ENCODE assay signal across 10 mouse cellular contexts in the genomic region with DNA sequence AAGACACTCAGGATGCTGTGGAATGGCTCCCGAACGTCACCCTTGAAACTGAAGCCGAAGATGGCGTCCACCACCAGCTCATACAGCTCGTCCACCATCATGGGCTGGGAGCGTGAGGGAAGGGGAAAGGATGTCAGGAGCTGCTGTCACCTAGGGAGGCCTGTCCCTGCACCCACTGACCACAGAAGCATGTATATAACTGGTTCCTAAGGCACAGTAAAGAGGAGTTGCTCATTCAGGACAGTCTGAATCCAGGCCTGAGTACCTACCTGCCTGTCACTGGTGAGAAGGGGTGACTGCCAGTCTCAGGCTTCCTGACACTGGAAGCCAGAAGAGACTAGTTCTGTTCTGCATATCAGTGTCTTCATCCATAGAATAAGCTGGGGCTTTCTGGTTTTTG. TPM values are rescaled to one million over a fixed set of nuclear protein-coding genes. Genes with fewer than 3 reads are reported as not detected.
DNase-seq lines count a peak whose midpoint lies in the region; ATAC-seq and TF ChIP-seq lines count a peak whose summit lies in the region.
"Had no signal": no experiment of that assay in that cellular context is flagged by ENCODE, and none has a peak within 500 bp of the region (broad histone marks: within the 10 kb centered on the region; RNA-seq: fewer than 3 reads in every experiment).

No protein-coding gene starts in this region.

- H3K4me1 ChIP-seq in kidney, postnatal 0 days (replicated peaks; ENCODE audit: insufficient read depth, low read length): peaks cover 12% of the 10 kb centered on the region; the same call in 1 of the 2 replicates
- peaks cover 16% of the 10 kb centered on the region for H3K4me1 ChIP-seq in forebrain, embryonic 12.5 days
- peaks cover 13% of the 10 kb centered on the region for H3K4me1 ChIP-seq in limb, embryonic 13.5 days
- H3K4me1 ChIP-seq in neural tube, embryonic 14.5 days (ENCODE audit: control insufficient read depth, insufficient read depth, low read length): peaks cover 13% of the 10 kb centered on the region

- peak overlapping the region; percentile 98 for H3K4me2 ChIP-seq in kidney, postnatal 0 days (ENCODE audit: low read length)
- peak overlapping the region; percentile 91 for H3K4me2 ChIP-seq in forebrain, embryonic 12.5 days
- H3K4me2 ChIP-seq in limb, embryonic 13.5 days (replicated peaks): peak overlapping the region; percentile 91
- H3K4me2 ChIP-seq in neural tube, embryonic 14.5 days (ENCODE audit: low read depth, low read length): peak overlapping the region; percentile 80

- TF ChIP-seq CTCF in kidney, postnatal 0 days (IDR thresholded peaks at IDR 0.05; ENCODE audit: low read depth): no peak

- 0 out of 2 replicates have a peak overlapping the region, but pooled peaks have one; percentile 87 for H3K9ac ChIP-seq in kidney, postnatal 0 days (ENCODE audit: low read depth, low read length)
- H3K9ac ChIP-seq in forebrain, embryonic 12.5 days: no peak overlapping the region
- peak overlapping the region; percentile 91; the same call in 1 of the 2 replicates for H3K9ac ChIP-seq in limb, embryonic 13.5 days
- H3K9ac ChIP-seq in neural tube, embryonic 14.5 days (replicated peaks; ENCODE audit: low read depth, low read length): no peak overlapping the region

- no peak for DNase-seq in kidney, postnatal 0 days (ENCODE audit: low spot score)
- no peak for DNase-seq in kidney, postnatal 14 days
- DNase-seq in layer of hippocampus, adult 9-11 months: no peak
- no peak for DNase-seq in cerebellum, adult 11-12 months
- DNase-seq in adrenal gland, adult 18-20 months (ENCODE audit: low spot score in 2 of 2): no peak
- DNase-seq: kidney, adult 2 months had no signal

- no peaks in the 10 kb centered on the region for H3K27me3 ChIP-seq in kidney, postnatal 0 days (ENCODE audit: insufficient read depth, low read length)
- H3K27me3 ChIP-seq in forebrain, embryonic 12.5 days: no peaks in the 10 kb centered on the region
- H3K27me3 ChIP-seq in limb, embryonic 13.5 days: no peaks in the 10 kb centered on the region
- no peaks in the 10 kb centered on the region for H3K27me3 ChIP-seq in neural tube, embryonic 14.5 days (ENCODE audit: control insufficient read depth, insufficient read depth, low read length)

- no peak overlapping the region for H3K4me3 ChIP-seq in kidney, postnatal 0 days (replicated peaks; ENCODE audit: low read depth, low read length)
- H3K4me3 ChIP-seq in forebrain, embryonic 12.5 days (replicated peaks): peak overlapping the region; percentile 91; the same call in 1 of the 2 replicates
- H3K4me3 ChIP-seq in limb, embryonic 13.5 days: peak overlapping the region; percentile 86
- H3K4me3 ChIP-seq in neural tube, embryonic 14.5 days (ENCODE audit: low read depth, low read length): no peak overlapping the region

- H3K27ac ChIP-seq in kidney, postnatal 0 days: no peak overlapping the region
- no peak overlapping the region for H3K27ac ChIP-seq in forebrain, embryonic 12.5 days
- H3K27ac ChIP-seq in limb, embryonic 13.5 days: no peak overlapping the region
- H3K27ac ChIP-seq in neural tube, embryonic 14.5 days (ENCODE audit: low read depth, low read length): no peak overlapping the region

- WGBS in kidney, postnatal 0 days: 91% methylated on average over 6 of the region's 6 CpGs
- WGBS in forebrain, embryonic 12.5 days: 83% methylated on average over 6 of the region's 6 CpGs
- 86% methylated on average over 6 of the region's 6 CpGs for WGBS in limb, embryonic 13.5 days
- WGBS in neural tube, embryonic 14.5 days: 87% methylated on average over 6 of the region's 6 CpGs

- H3K36me3 ChIP-seq in kidney, postnatal 0 days (ENCODE audit: insufficient read depth, low read length): peaks cover 13% of the 10 kb centered on the region; the same call in 1 of the 2 replicates
- H3K36me3 ChIP-seq in forebrain, embryonic 12.5 days (replicated peaks): peaks cover 46% of the 10 kb centered on the region
- H3K36me3 ChIP-seq in limb, embryonic 13.5 days: peaks cover 49% of the 10 kb centered on the region
- H3K36me3 ChIP-seq in neural tube, embryonic 14.5 days (ENCODE audit: control insufficient read depth, insufficient read depth, low read length): peaks cover 14% of the 10 kb centered on the region

- no peak for ATAC-seq in kidney, postnatal 0 days (replicated peaks; ENCODE audit: low FRiP score, low read depth)
- ATAC-seq in forebrain, embryonic 12.5 days (ENCODE audit: low FRiP score): no peak
- ATAC-seq in limb, embryonic 13.5 days (ENCODE audit: low FRiP score, low read depth): no peak
- no peak for ATAC-seq in neural tube, embryonic 14.5 days (ENCODE audit: low read depth)

- no peaks in the 10 kb centered on the region for H3K9me3 ChIP-seq in kidney, postnatal 0 days (replicated peaks; ENCODE audit: low read length)
- no peaks in the 10 kb centered on the region for H3K9me3 ChIP-seq in forebrain, embryonic 12.5 days
- no peaks in the 10 kb centered on the region for H3K9me3 ChIP-seq in limb, embryonic 13.5 days
- no peaks in the 10 kb centered on the region for H3K9me3 ChIP-seq in neural tube, embryonic 14.5 days (ENCODE audit: control insufficient read depth, low read length)

RNA-seq across cellular contexts. Expression of gene Naxe, which starts 1.3 kb away (rescaled TPM):
- 161 and 173 TPM in 2 replicates for polyA plus RNA-seq in kidney, postnatal 0 days (2015; fragmentation: Nextera tagmentation; extraction: Ambion mirVana)
- 121 and 132 TPM in 2 replicates for polyA plus RNA-seq in forebrain, embryonic 12.5 days (2016; fragmentation: Nextera tagmentation; extraction: Ambion mirVana)
- 209 and 222 TPM in 2 replicates for polyA plus RNA-seq in limb, embryonic 13.5 days (2015; fragmentation: Nextera tagmentation; extraction: Ambion mirVana)
- polyA plus RNA-seq in neural tube, embryonic 14.5 days (2014; fragmentation: Nextera tagmentation; extraction: Ambion mirVana): 157 and 167 TPM in 2 replicates
- 100 to 1,000 TPM; 155 to 159 TPM for total RNA-seq in adrenal gland, adult 18-20 months (2021)

RNA-seq across cellular contexts. Expression of gene Gpatch4, which starts 14.1 kb away (rescaled TPM):
- polyA plus RNA-seq in kidney, postnatal 0 days (2015; fragmentation: Nextera tagmentation; extraction: Ambion mirVana): 24.8 and 26.3 TPM in 2 replicates
- 31.4 and 32.0 TPM in 2 replicates for polyA plus RNA-seq in forebrain, embryonic 12.5 days (2016; fragmentation: Nextera tagmentation; extraction: Ambion mirVana)
- 33.0 and 33.9 TPM in 2 replicates for polyA plus RNA-seq in limb, embryonic 13.5 days (2015; fragmentation: Nextera tagmentation; extraction: Ambion mirVana)
- 31.2 and 36.5 TPM in 2 replicates for polyA plus RNA-seq in neural tube, embryonic 14.5 days (2014; fragmentation: Nextera tagmentation; extraction: Ambion mirVana)
- total RNA-seq in adrenal gland, adult 18-20 months (2021): 10 to 100 TPM; 15.9 to 18.9 TPM

RNA-seq across cellular contexts. Expression of gene Ttc24, which starts 21.1 kb away (rescaled TPM):
- not detected in 2 replicates for polyA plus RNA-seq in kidney, postnatal 0 days (2015; fragmentation: Nextera tagmentation; extraction: Ambion mirVana)
- polyA plus RNA-seq in forebrain, embryonic 12.5 days (2016; fragmentation: Nextera tagmentation; extraction: Ambion mirVana): 0.08 and 0.14 TPM in 2 replicates
- not detected in 2 replicates for polyA plus RNA-seq in limb, embryonic 13.5 days (2015; fragmentation: Nextera tagmentation; extraction: Ambion mirVana)
- polyA plus RNA-seq in neural tube, embryonic 14.5 days (2014; fragmentation: Nextera tagmentation; extraction: Ambion mirVana): not detected in 2 replicates
- total RNA-seq in adrenal gland, adult 18-20 months (2021): not detected
- polyA plus RNA-seq: kidney, adult 2 months; small intestine, adult 2 months had no signal

RNA-seq across cellular contexts. Expression of gene Iqgap3, which starts 24.7 kb away (rescaled TPM):
- 6.8 and 8.2 TPM in 2 replicates for polyA plus RNA-seq in kidney, postnatal 0 days (2015; fragmentation: Nextera tagmentation; extraction: Ambion mirVana)
- 24.9 and 27.3 TPM in 2 replicates for polyA plus RNA-seq in forebrain, embryonic 12.5 days (2016; fragmentation: Nextera tagmentation; extraction: Ambion mirVana)
- 19.5 and 20.6 TPM in 2 replicates for polyA plus RNA-seq in limb, embryonic 13.5 days (2015; fragmentation: Nextera tagmentation; extraction: Ambion mirVana)
- polyA plus RNA-seq in neural tube, embryonic 14.5 days (2014; fragmentation: Nextera tagmentation; extraction: Ambion mirVana): 1.2 and 2.5 TPM in 2 replicates
- total RNA-seq in adrenal gland, adult 18-20 months (2021): under 1 TPM; 0.64 to 0.80 TPM

RNA-seq across cellular contexts. Expression of gene Hapln2, which starts 29.6 kb away (rescaled TPM):
- polyA plus RNA-seq in kidney, postnatal 0 days (2015; fragmentation: Nextera tagmentation; extraction: Ambion mirVana): 0.13 and 0.17 TPM in 2 replicates
- polyA plus RNA-seq in forebrain, embryonic 12.5 days (2016; fragmentation: Nextera tagmentation; extraction: Ambion mirVana): not detected in 2 replicates
- polyA plus RNA-seq in limb, embryonic 13.5 days (2015; fragmentation: Nextera tagmentation; extraction: Ambion mirVana): 0.23 TPM in 1 of 2 replicates, not detected in the other
- polyA plus RNA-seq in neural tube, embryonic 14.5 days (2014; fragmentation: Nextera tagmentation; extraction: Ambion mirVana): 0.39 and 0.76 TPM in 2 replicates
- not detected for total RNA-seq in adrenal gland, adult 18-20 months (2021)
- polyA plus RNA-seq: kidney, adult 2 months; small intestine, adult 2 months had no signal

Comparison
In these comparisons a context has a peak if more than half of its experiments do, and no peak if none do; other contexts are left out.
1. H3K4me3 ChIP-seq: peak in forebrain, embryonic 12.5 days (single experiment) and limb, embryonic 13.5 days (single experiment); none in kidney, postnatal 0 days (single experiment) and neural tube, embryonic 14.5 days (single experiment).
2. H3K9ac ChIP-seq: peak in kidney, postnatal 0 days (single experiment) and limb, embryonic 13.5 days (single experiment); none in forebrain, embryonic 12.5 days (single experiment) and neural tube, embryonic 14.5 days (single experiment).
3. Peak in every context shown above with its lines, with median percentiles within 50 percentile points of each other: H3K4me2 ChIP-seq.